Mouse (Mus musculus): Measurements from ENCODE around the gene Map3k20.

The Map3k20 gene

GRCm38 (mm10) chr2:72438941-72439533, 153.6 kb downstream of the Map3k20 start:
- DNase-seq = no peak

- DNase-seq = no peak
Measured at GRCm38 (mm10) chr2:72441010-72441409, 155.6 kb downstream of the Map3k20 start.

- DNase-seq = no peak
Measured at GRCm38 (mm10) chr2:72442825-72443224, 157.4 kb downstream of the Map3k20 start.

- no peak for DNase-seq
Measured at GRCm38 (mm10) chr2:72443960-72444359, 158.5 kb downstream of the Map3k20 start.

GRCm38 (mm10) chr2:72446106-72446505, 160.7 kb downstream of the Map3k20 start:
- DNase-seq = no peak

GRCm38 (mm10) chr2:72446615-72447014, 161.2 kb downstream of the Map3k20 start:
- no peak for DNase-seq

GRCm38 (mm10) chr2:72453563-72453962, 168.1 kb downstream of the Map3k20 start:
- no peak for DNase-seq

GRCm38 (mm10) chr2:72456189-72456588, 170.8 kb downstream of the Map3k20 start:
- DNase-seq = no peak

- no peak for DNase-seq
Measured at GRCm38 (mm10) chr2:72464376-72465014, 179.1 kb downstream of the Map3k20 start.

- no peak for DNase-seq
Measured at GRCm38 (mm10) chr2:72467604-72468003, 182.2 kb downstream of the Map3k20 start.

GRCm38 (mm10) chr2:72471415-72472070, 186.1 kb downstream of the Map3k20 start:
- DNase-seq = no peak

GRCm38 (mm10) chr2:72474531-72475287, 189.3 kb downstream of the Map3k20 start:
- DNase-seq = no peak

- no peak for DNase-seq
Measured at GRCm38 (mm10) chr2:72475423-72475796, 190.0 kb downstream of the Map3k20 start.

GRCm38 (mm10) chr2:72475797-72476485, 190.5 kb downstream of the Map3k20 start, which contains the start of gene Cdca7:
Gene Cdca7 (plus strand): TSS chr2:72476159.
- peak; percentile 5 for DNase-seq

GRCm38 (mm10) chr2:72476486-72477211, 191.2 kb downstream of the Map3k20 start:
- peak; percentile 1 for DNase-seq

- no peak for DNase-seq
Measured at GRCm38 (mm10) chr2:72477221-72477620, 191.8 kb downstream of the Map3k20 start.

GRCm38 (mm10) chr2:72478176-72478575, 192.7 kb downstream of the Map3k20 start:
- no peak for DNase-seq

GRCm38 (mm10) chr2:72478921-72479320, 193.5 kb downstream of the Map3k20 start:
- no peak for DNase-seq

GRCm38 (mm10) chr2:72479818-72480217, 194.4 kb downstream of the Map3k20 start:
- no peak for DNase-seq

- no peak for DNase-seq
Measured at GRCm38 (mm10) chr2:72491650-72492049, 206.2 kb downstream of the Map3k20 start.

Data from cerebellum, adult 11-12 months (tissue).